9 mouse cellular contexts compared by ENCODE assay signal in genomic region chr5:66527090-66527489, GRCm38 (mm10).
DNase-seq lines count a peak whose midpoint lies in the region; ATAC-seq and TF ChIP-seq lines count a peak whose summit lies in the region.
"Had no signal": no experiment of that assay in that cellular context is flagged by ENCODE, and none has a peak within 500 bp of the region (broad histone marks: within the 10 kb centered on the region; RNA-seq: fewer than 3 reads in every experiment).

No protein-coding gene starts in this region.

- no peaks in the 10 kb centered on the region for H3K9me3 ChIP-seq in heart, embryonic 10.5 days
- no peaks in the 10 kb centered on the region for H3K9me3 ChIP-seq in hindbrain, embryonic 11.5 days (ENCODE audit: control insufficient read depth, low read length)
- H3K9me3 ChIP-seq in limb, embryonic 12.5 days: no peaks in the 10 kb centered on the region

- H3K4me1 ChIP-seq in heart, embryonic 10.5 days: peaks cover 51% of the 10 kb centered on the region
- H3K4me1 ChIP-seq in hindbrain, embryonic 11.5 days (replicated peaks; ENCODE audit: control insufficient read depth, insufficient read depth, low read length): no peaks in the 10 kb centered on the region
- peaks cover 78% of the 10 kb centered on the region for H3K4me1 ChIP-seq in limb, embryonic 12.5 days (replicated peaks)

- H3K27me3 ChIP-seq in heart, embryonic 10.5 days (ENCODE audit: insufficient read depth, poor library complexity, severe bottlenecking): no peaks in the 10 kb centered on the region
- H3K27me3 ChIP-seq in hindbrain, embryonic 11.5 days (ENCODE audit: control insufficient read depth, insufficient read depth, low read length): no peaks in the 10 kb centered on the region
- no peaks in the 10 kb centered on the region for H3K27me3 ChIP-seq in limb, embryonic 12.5 days

- H3K4me3 ChIP-seq in heart, embryonic 10.5 days: no peak overlapping the region
- H3K4me3 ChIP-seq in hindbrain, embryonic 11.5 days (ENCODE audit: low read depth, low read length): no peak overlapping the region
- H3K4me3 ChIP-seq in limb, embryonic 12.5 days (replicated peaks): no peak overlapping the region
- H3K4me3 ChIP-seq: left cerebral cortex, adult 2 months had no signal

- ATAC-seq in hindbrain, embryonic 11.5 days (ENCODE audit: low FRiP score): no peak
- ATAC-seq in limb, embryonic 12.5 days (ENCODE audit: insufficient number of reproducible peaks, insufficient read depth, low FRiP score, low TSS enrichment, low read depth): no peak

- no peak for TF ChIP-seq CTCF in brain, embryonic 14.5 days (IDR thresholded peaks at IDR 0.05; ENCODE audit: borderline replicate concordance, extremely low read depth, insufficient read depth, insufficient read length)

- intact Hi-C loops in heart, postnatal 36 days (cut with DNase I): no loop called here

- H3K36me3 ChIP-seq in heart, embryonic 10.5 days: no peaks in the 10 kb centered on the region
- no peaks in the 10 kb centered on the region for H3K36me3 ChIP-seq in hindbrain, embryonic 11.5 days (ENCODE audit: control insufficient read depth, insufficient read depth, low read length)
- no peaks in the 10 kb centered on the region for H3K36me3 ChIP-seq in limb, embryonic 12.5 days

- H3K27ac ChIP-seq in heart, embryonic 10.5 days: peak overlapping the region; percentile 62; the same call in 1 of the 2 replicates
- peak overlapping the region; percentile 36; the same call in 1 of the 2 replicates for H3K27ac ChIP-seq in hindbrain, embryonic 11.5 days (ENCODE audit: low read depth, low read length)
- peak overlapping the region; percentile 94 for H3K27ac ChIP-seq in limb, embryonic 12.5 days
- H3K27ac ChIP-seq: left cerebral cortex, adult 2 months had no signal

- no peak for TF ChIP-seq POLR2A in brain, embryonic 14.5 days (IDR thresholded peaks at IDR 0.05; ENCODE audit: borderline replicate concordance, extremely low read depth, insufficient read depth, insufficient read length, poor library complexity, severe bottlenecking)

- peak; percentile 66 for DNase-seq in heart, embryonic 10.5 days (ENCODE audit: low spot score)
- no peak for DNase-seq in heart, postnatal 36 days
- peak; percentile 38 for DNase-seq in brain, embryonic 14.5 days (ENCODE audit: low read depth)
- DNase-seq in hindbrain, embryonic 11.5 days (ENCODE audit: low spot score): no peak
- DNase-seq in embryo, embryonic 10 days (ENCODE audit: low spot score): no peak
- no peak for DNase-seq in right cerebral cortex, postnatal 14 days
- no peak for DNase-seq in right cerebral cortex, postnatal 4 days

- 85% methylated on average over 8 of the region's 8 CpGs for WGBS in heart, embryonic 10.5 days
- 67% methylated on average over 8 of the region's 8 CpGs for WGBS in hindbrain, embryonic 11.5 days
- 46% methylated on average over 8 of the region's 8 CpGs for WGBS in limb, embryonic 12.5 days

- no peak overlapping the region for H3K9ac ChIP-seq in hindbrain, embryonic 11.5 days (ENCODE audit: low read depth, low read length)
- no peak overlapping the region for H3K9ac ChIP-seq in limb, embryonic 12.5 days (replicated peaks)

- H3K4me2 ChIP-seq in hindbrain, embryonic 11.5 days (replicated peaks; ENCODE audit: low read depth, low read length): no peak overlapping the region
- no peak overlapping the region for H3K4me2 ChIP-seq in limb, embryonic 12.5 days

Comparison
In these comparisons a context has a peak if more than half of its experiments do, and no peak if none do; other contexts are left out.
1. DNase-seq: peak in heart, embryonic 10.5 days (single experiment) and brain, embryonic 14.5 days (single experiment); none in heart, postnatal 36 days (0 of 2), hindbrain, embryonic 11.5 days (single experiment), embryo, embryonic 10 days (single experiment), right cerebral cortex, postnatal 14 days (single experiment) and right cerebral cortex, postnatal 4 days (single experiment).
2. H3K27ac ChIP-seq: peak in every context shown above with its lines; median percentile 94 in limb, embryonic 12.5 days; 62 in heart, embryonic 10.5 days; 36 in hindbrain, embryonic 11.5 days.